Mouse (Mus musculus): ENCODE measurements around the gene Cit.

DNA sequence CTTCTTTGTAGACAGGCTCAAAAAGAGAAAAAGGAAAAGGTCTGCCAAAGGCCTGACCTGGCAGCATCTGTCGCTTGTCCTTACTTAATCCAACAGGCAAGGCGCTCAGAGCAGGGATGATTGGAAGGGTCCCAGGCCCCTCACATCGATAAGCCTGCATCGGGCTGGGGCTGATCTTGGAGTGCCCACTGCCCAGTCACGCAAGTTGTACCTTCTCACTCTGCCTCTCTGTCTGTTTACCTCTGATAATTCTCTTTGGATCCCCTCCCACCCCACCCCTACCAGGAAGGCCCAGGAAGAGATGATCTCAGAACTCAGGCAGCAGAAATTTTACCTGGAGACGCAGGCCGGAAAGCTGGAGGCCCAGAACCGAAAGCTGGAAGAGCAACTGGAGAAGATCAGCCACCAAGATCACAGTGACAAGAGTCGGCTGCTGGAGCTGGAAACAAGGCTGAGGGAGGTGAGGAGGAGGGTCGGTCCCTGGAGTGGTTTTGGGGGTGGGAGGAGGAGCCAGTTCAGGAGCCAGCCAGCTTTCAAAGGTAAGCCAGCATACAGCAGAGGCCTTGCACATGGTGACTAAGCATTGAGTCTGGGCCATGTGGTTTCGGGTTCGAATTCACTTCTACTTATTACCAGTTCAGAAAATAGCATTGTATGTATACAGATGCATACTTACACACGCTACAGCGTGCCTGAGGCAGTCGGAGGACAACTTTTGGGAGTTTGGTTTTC lies 102.7 kb downstream of the Cit start:
- TF ChIP-seq CTCF (IDR thresholded peaks at IDR 0.05; ENCODE audit: control insufficient read depth, insufficient read depth, insufficient replicate concordance, low read depth, low read length) (no peak), POLR2A (IDR thresholded peaks at IDR 0.05; ENCODE audit: control insufficient read depth, low read depth, low read length) (no peak)

Measured in testis, adult 2 months (tissue).